Mouse (Mus musculus): ENCODE measurements around the gene Akirin2. TPM values are rescaled to one million over a fixed set of nuclear protein-coding genes. Genes with fewer than 3 reads are reported as not detected.
A peak's percentile ranks its signal among the peaks of the same experiment; 100 is the strongest.

Gene Akirin2
- polyA plus RNA-seq (2015; fragmentation: Nextera tagmentation; extraction: Ambion mirVana), result 20.6 and 23.8 TPM in 2 replicates

DNA sequence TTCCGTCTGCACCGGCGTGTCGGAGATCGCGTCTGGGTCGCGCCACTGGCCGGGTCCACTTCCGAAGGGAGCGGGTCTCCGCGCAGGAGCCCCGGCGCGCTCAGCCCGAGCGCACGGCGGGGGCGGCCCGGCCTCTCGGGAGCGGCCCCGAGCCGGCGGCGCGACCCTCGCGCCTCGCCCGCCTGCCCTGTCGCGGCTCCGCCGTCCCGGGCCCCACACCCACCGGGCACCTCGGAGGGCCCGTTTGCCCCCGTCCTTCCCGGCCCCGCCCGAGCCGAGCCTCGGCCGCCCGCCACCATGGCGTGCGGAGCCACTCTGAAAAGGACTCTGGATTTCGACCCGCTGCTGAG lies at the start of gene Akirin2:
Akirin2 (plus strand) TSS at position 190 of the 350 bp plus-strand sequence.
- peak within 1 kb of the TSS; percentile 100 for H3K9ac ChIP-seq
- 0% methylated on average over 47 of the region's 53 CpGs for WGBS (ENCODE audit: insufficient replicate concordance)
- peak within 1 kb of the TSS; percentile 93 for H3K27ac ChIP-seq (replicated peaks)
- H3K4me2 ChIP-seq, result peak within 1 kb of the TSS; percentile 75
- H3K27me3 ChIP-seq, result no peaks in the 10 kb centered on the region
- no peaks in the 10 kb centered on the region for H3K9me3 ChIP-seq (replicated peaks)
- H3K36me3 ChIP-seq (replicated peaks), result peaks cover 4% of the 10 kb centered on the region; the same call in 1 of the 2 replicates
- peaks cover 24% of the 10 kb centered on the region for H3K4me1 ChIP-seq (replicated peaks)
- ATAC-seq (ENCODE audit: insufficient read depth), result peak; percentile 72
- H3K4me3 ChIP-seq (replicated peaks), result peak within 1 kb of the TSS; percentile 98

DNA sequence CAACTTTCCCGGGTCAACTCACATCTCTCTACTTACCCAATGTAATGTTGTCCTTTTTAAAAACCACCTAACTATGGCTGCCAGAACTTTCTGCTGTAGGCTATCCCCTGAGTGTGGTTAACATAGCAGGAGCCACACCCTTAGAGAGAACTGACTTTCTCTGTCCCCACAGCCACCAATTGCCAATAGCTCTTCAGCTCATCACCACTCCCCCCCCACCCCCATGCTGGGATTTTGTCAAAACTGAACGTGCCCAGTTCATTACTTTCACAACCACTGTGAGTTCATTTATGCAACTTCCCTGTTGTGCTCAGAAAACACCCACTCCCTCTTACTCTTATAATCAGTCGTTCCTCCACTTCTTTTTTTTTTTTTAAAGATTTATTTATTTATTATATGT lies 40.4 kb upstream of the Akirin2 start:
- Histone ChIP-seq H3K27me3 (no peaks in the 10 kb centered on the region), H3K27ac (replicated peaks) (no peak overlapping the region), H3K4me3 (replicated peaks) (no peak overlapping the region), H3K9ac (no peak overlapping the region), H3K4me1 (replicated peaks) (no peaks in the 10 kb centered on the region), H3K9me3 (replicated peaks) (no peaks in the 10 kb centered on the region), H3K36me3 (replicated peaks) (no peaks in the 10 kb centered on the region), H3K4me2 (no peak overlapping the region)
- ATAC-seq (ENCODE audit: insufficient read depth), result no peak
- 47% methylated on average over 3 of the region's 3 CpGs for WGBS (ENCODE audit: insufficient replicate concordance)

DNA sequence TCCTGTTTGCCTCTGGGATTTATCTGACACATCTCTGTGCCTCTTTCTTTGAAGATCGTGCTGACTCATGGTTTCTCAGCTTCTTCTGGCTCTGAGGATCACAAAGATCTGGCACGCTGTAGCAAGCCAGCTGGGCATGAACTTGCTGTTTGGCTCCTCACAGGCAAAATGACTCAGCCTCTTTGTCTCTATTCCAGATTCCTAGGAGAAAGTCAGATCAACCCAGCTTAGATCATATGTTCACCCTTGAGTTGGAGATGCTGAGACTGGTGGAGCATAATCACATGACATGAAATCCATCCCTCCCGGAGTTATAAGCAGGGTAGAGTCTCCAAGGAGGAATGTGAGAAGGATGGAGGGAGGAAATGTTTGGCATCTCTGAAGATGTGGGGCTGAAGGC lies 27.9 kb upstream of the Akirin2 start:
- H3K36me3 ChIP-seq (replicated peaks), result no peaks in the 10 kb centered on the region
- no peaks in the 10 kb centered on the region for H3K27me3 ChIP-seq
- no peaks in the 10 kb centered on the region for H3K4me1 ChIP-seq (replicated peaks)
- H3K9me3 ChIP-seq (replicated peaks), result no peaks in the 10 kb centered on the region
- no peak overlapping the region for H3K9ac ChIP-seq
- WGBS (ENCODE audit: insufficient replicate concordance), result 46% methylated on average over 3 of the region's 3 CpGs
- no peak overlapping the region for H3K4me3 ChIP-seq (replicated peaks)
- ATAC-seq (ENCODE audit: insufficient read depth), result no peak
- H3K27ac ChIP-seq (replicated peaks), result no peak overlapping the region
- no peak overlapping the region for H3K4me2 ChIP-seq

DNA sequence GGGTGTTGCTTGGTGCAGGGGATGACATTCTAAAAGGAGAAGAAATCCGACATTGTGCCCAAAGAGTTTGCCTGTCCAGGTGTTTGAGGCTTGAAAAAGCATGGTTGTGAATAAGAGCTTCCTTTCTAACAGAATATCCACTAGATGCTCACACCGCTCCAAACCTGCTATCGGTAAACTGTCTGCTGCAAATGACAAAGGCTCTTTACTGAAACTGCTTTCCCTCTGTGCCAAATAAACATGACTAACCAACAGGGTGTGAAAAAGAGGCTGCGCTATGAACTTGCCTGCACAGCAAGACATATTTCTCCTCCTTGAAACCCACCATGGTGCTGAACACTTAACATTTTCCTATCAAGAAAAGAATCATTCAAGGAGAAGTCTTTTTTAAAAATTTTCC lies 27.2 kb upstream of the Akirin2 start:
- no peaks in the 10 kb centered on the region for H3K36me3 ChIP-seq (replicated peaks)
- H3K4me3 ChIP-seq (replicated peaks), result no peak overlapping the region
- 78% methylated on average over 4 of the region's 4 CpGs for WGBS (ENCODE audit: insufficient replicate concordance)
- no peak overlapping the region for H3K4me2 ChIP-seq
- no peaks in the 10 kb centered on the region for H3K9me3 ChIP-seq (replicated peaks)
- no peaks in the 10 kb centered on the region for H3K27me3 ChIP-seq
- ATAC-seq (ENCODE audit: insufficient read depth), result no peak
- H3K4me1 ChIP-seq (replicated peaks), result no peaks in the 10 kb centered on the region
- no peak overlapping the region for H3K27ac ChIP-seq (replicated peaks)
- no peak overlapping the region for H3K9ac ChIP-seq

DNA sequence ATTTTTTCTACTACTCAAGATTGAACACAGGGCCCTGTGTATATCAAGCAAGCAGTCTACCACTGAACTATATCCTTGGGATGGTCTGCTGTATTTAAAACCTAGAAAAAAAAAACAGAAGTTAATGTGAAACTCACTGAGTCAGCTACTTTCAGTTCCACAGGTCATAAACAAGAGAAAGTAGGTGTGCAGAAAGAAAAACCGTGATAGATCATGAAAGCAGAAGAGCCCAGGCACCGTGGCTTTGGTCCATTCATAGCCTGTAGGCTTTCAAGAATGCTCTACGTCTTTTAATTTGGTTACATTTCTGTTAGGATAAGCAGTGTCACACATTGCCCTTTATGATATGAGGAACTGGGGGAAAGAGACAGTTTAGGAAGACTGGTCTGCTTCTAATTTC lies 24.0 kb upstream of the Akirin2 start:
- Histone ChIP-seq H3K4me3 (replicated peaks) (no peak overlapping the region), H3K9me3 (replicated peaks) (no peaks in the 10 kb centered on the region), H3K9ac (no peak overlapping the region), H3K4me2 (no peak overlapping the region), H3K27me3 (no peaks in the 10 kb centered on the region), H3K4me1 (replicated peaks) (no peaks in the 10 kb centered on the region), H3K27ac (replicated peaks) (no peak overlapping the region), H3K36me3 (replicated peaks) (no peaks in the 10 kb centered on the region)
- WGBS (ENCODE audit: insufficient replicate concordance), result 49% methylated on average over 3 of the region's 3 CpGs
- ATAC-seq (ENCODE audit: insufficient read depth), result no peak

DNA sequence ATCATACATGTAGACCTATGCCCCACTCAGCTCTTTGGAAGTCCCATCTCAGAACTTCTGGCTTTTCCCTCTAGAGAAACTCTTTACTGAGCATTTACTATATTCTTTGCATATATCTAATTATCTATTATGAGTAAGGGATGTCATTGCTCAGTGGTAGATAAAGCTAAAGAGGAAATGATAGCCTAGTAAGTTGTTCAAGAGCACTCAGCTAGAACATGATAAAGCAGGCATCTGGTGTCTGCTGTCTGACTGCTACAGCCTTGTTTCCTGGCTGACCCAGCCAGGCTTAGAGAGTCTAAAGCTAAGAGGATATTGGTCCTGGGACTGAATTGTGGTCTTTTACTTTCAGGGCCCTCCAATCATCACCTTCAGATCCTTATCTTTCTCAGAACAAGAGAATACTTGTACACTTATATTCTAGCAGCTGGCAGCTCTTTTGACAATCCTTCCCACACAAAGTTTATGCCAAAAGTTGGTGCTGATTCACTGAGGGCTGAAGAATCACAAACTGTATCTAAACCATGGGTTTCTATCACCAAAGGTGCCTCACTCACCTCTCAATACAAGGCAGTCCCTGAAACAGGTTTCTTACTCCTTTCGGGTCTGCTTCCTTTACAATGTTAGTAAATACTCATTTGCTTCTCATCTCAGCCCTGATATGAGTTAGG lies 22.2 kb upstream of the Akirin2 start:
- no peak overlapping the region for H3K4me2 ChIP-seq
- no peaks in the 10 kb centered on the region for H3K36me3 ChIP-seq (replicated peaks)
- 64% methylated on average over 1 of the region's 1 CpGs for WGBS (ENCODE audit: insufficient replicate concordance)
- H3K4me1 ChIP-seq (replicated peaks), result no peaks in the 10 kb centered on the region
- no peaks in the 10 kb centered on the region for H3K9me3 ChIP-seq (replicated peaks)
- H3K4me3 ChIP-seq (replicated peaks), result no peak overlapping the region
- no peak overlapping the region for H3K9ac ChIP-seq
- H3K27ac ChIP-seq (replicated peaks), result no peak overlapping the region
- H3K27me3 ChIP-seq, result no peaks in the 10 kb centered on the region
- no peak for ATAC-seq (ENCODE audit: insufficient read depth)

DNA sequence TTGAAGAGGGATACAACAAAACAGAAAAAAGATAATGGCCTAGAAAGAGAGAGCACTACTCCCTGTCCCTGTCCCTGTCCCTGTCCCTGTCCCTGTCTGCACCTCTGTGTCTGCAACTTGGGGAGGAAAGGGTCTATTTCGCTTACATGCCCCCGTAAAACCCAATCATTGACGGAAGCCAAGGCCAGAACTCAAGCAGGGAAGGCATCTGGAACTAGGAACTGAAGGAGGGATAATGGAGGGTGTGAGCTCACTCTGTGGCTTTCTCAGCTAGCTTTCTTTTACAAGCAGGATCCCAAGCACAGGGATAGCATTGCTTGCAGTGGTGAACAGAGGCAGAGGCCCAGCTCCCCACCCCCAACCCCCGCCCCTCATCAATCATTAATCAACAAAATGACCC lies 21.4 kb upstream of the Akirin2 start:
- H3K9me3 ChIP-seq (replicated peaks), result no peaks in the 10 kb centered on the region
- H3K36me3 ChIP-seq (replicated peaks), result no peaks in the 10 kb centered on the region
- H3K27me3 ChIP-seq, result no peaks in the 10 kb centered on the region
- no peak overlapping the region for H3K4me2 ChIP-seq
- no peak for ATAC-seq (ENCODE audit: insufficient read depth)
- no peaks in the 10 kb centered on the region for H3K4me1 ChIP-seq (replicated peaks)
- 58% methylated on average over 4 of the region's 4 CpGs for WGBS (ENCODE audit: insufficient replicate concordance)
- no peak overlapping the region for H3K27ac ChIP-seq (replicated peaks)
- H3K4me3 ChIP-seq (replicated peaks), result no peak overlapping the region
- no peak overlapping the region for H3K9ac ChIP-seq

DNA sequence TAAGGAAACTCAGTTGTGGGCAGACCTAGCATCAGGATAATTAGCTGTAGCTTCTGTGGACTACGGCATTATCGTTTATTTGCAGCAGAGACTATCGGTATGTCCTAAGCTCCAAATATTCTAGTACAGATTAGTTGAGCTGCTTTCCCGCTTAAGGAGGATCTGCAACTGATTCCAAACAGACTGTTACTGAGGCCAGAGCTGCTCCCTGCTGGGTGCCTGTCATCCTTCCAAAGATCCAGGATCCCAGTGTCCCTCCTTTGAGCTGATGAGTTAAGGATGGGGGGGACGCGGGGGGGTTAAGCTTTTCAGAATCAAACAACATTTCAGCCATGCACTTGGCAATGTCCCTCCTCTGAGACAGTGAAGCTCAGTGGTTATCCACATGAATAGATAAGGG lies 20.8 kb upstream of the Akirin2 start:
- no peak overlapping the region for H3K9ac ChIP-seq
- no peaks in the 10 kb centered on the region for H3K4me1 ChIP-seq (replicated peaks)
- 81% methylated on average over 6 of the region's 6 CpGs for WGBS (ENCODE audit: insufficient replicate concordance)
- H3K36me3 ChIP-seq (replicated peaks), result no peaks in the 10 kb centered on the region
- no peak overlapping the region for H3K4me3 ChIP-seq (replicated peaks)
- no peaks in the 10 kb centered on the region for H3K9me3 ChIP-seq (replicated peaks)
- no peak overlapping the region for H3K4me2 ChIP-seq
- no peak overlapping the region for H3K27ac ChIP-seq (replicated peaks)
- ATAC-seq (ENCODE audit: insufficient read depth), result no peak
- H3K27me3 ChIP-seq, result no peaks in the 10 kb centered on the region

DNA sequence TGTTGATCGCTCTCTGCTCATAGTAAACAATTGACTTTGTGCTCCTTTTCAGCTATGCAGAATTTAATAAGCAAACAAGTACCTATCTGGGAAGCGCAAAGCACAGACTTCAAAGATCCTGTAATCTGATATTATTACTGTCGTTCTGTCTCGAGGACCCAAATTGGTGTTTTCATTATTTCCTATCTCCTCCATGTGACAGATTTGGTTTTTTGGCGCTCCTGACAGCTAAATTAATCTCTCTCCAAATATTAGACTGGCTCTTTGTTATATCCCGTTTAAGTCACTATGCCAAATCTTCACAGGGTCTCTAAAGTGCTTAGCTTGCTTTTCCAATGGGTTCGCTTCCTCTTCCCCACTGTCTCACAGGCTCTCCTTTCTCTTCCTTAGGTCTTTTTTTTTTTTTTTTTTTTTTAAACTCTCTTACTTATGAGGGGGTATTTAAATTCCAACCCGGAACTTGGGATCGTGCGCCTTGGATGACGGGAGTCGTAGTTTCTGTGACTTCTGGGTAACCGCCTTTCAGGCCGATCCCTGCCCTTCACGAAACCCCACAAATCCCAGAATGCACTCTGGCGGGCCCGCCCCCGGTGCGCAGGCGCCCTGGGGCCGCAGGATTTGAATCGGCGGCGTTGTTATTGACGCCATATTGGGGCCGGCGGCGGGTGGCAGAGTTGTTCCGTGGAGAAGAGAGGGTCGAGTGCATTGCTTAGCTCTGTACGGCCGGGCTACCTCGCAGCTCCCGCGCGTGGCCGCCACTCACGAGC lies 573 bp upstream of the Akirin2 start:
- H3K27ac ChIP-seq (replicated peaks), result peak overlapping the region; percentile 93
- WGBS (ENCODE audit: insufficient replicate concordance), result 2% methylated on average over 38 of the region's 38 CpGs

DNA sequence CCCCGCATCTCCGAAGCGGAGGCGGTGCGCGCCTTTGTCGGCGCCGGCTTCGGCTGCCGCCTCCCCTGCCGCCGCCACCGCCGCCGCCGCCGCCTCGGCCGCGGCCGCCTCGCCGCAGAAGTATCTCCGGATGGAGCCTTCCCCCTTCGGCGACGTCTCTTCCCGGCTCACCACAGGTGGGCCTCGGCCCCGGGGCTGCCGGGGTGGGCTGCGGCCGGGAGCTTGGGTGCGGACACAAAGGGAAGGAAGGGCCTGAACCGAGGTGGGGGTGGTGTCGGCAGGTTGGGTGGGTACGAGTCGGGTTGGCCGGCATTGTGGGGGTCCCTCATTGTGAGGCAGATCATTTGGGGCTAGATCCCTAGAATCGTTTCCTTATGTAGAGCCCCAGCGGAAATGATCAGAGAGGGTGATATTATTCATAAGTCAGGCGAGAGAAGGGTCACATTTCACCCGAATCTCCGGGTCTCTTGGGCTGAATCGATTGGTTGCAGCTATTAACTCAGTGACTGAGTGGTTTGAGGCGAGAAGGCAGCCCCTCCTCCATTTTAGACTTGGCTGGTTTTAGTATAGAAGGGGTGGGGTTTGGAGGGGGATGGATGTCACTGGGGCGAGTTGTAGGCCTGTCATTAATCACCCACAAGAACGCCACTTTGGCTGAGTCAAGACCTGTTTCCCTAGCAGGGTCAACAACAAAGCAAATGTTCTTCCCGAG lies 517 bp downstream of the Akirin2 start:
- Histone ChIP-seq H3K27me3 (no peaks in the 10 kb centered on the region), H3K9ac (peak overlapping the region; percentile 100), H3K4me3 (replicated peaks) (peak overlapping the region; percentile 98), H3K27ac (replicated peaks) (peak overlapping the region; percentile 93), H3K4me1 (replicated peaks) (peaks cover 29% of the 10 kb centered on the region), H3K9me3 (replicated peaks) (no peaks in the 10 kb centered on the region), H3K4me2 (peak overlapping the region; percentile 72), H3K36me3 (replicated peaks) (peaks cover 4% of the 10 kb centered on the region; the same call in 1 of the 2 replicates)
- ATAC-seq (ENCODE audit: insufficient read depth), result peak; percentile 53
- under 1% methylated on average over 50 of the region's 50 CpGs for WGBS (ENCODE audit: insufficient replicate concordance)

More for the DNA sequence above, 573 bp upstream of the Akirin2 start:
- Histone ChIP-seq H3K4me1 (replicated peaks) (peaks cover 19% of the 10 kb centered on the region), H3K9me3 (replicated peaks) (no peaks in the 10 kb centered on the region), H3K9ac (peak overlapping the region; percentile 100), H3K4me2 (peak overlapping the region; percentile 75), H3K4me3 (replicated peaks) (peak overlapping the region; percentile 98), H3K27me3 (no peaks in the 10 kb centered on the region), H3K36me3 (replicated peaks) (0 out of 2 replicates have a peak, but pooled peaks cover 3% of the 10 kb centered on the region)
- ATAC-seq (ENCODE audit: insufficient read depth), result peak; percentile 89

DNA sequence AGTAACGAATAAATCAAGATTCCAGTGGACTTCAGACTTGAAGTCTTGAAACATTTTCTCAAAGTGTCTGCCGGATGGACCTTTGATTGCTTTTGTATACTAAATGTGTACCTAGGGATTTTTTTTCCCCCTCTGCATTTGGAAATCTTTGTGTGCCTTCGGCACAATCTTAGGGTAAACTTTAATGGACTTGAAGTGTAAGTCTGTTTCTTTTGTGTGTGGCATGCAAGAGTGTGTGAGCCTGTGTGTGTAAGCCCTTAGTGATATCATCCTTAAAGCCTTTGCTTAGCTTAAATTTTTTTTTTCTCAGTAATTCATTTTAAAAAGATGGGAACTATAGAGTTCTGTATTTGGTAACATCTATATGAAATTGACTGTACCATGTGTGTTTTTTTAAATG lies 1.2 kb downstream of the Akirin2 start:
- Histone ChIP-seq H3K36me3 (replicated peaks) (peaks cover 4% of the 10 kb centered on the region; the same call in 1 of the 2 replicates), H3K9me3 (replicated peaks) (no peaks in the 10 kb centered on the region), H3K4me3 (replicated peaks) (peak overlapping the region; percentile 98), H3K9ac (peak overlapping the region; percentile 100), H3K4me1 (replicated peaks) (peaks cover 37% of the 10 kb centered on the region), H3K27ac (replicated peaks) (peak overlapping the region; percentile 93), H3K4me2 (peak overlapping the region; percentile 72), H3K27me3 (no peaks in the 10 kb centered on the region)
- whole genome bisulfite sequencing (ENCODE audit: insufficient replicate concordance), result 19% methylated on average over 3 of the region's 3 CpGs
- ATAC-seq (ENCODE audit: insufficient read depth), result no peak
